17 mouse cellular contexts compared by ENCODE assay signal in the genomic region with DNA sequence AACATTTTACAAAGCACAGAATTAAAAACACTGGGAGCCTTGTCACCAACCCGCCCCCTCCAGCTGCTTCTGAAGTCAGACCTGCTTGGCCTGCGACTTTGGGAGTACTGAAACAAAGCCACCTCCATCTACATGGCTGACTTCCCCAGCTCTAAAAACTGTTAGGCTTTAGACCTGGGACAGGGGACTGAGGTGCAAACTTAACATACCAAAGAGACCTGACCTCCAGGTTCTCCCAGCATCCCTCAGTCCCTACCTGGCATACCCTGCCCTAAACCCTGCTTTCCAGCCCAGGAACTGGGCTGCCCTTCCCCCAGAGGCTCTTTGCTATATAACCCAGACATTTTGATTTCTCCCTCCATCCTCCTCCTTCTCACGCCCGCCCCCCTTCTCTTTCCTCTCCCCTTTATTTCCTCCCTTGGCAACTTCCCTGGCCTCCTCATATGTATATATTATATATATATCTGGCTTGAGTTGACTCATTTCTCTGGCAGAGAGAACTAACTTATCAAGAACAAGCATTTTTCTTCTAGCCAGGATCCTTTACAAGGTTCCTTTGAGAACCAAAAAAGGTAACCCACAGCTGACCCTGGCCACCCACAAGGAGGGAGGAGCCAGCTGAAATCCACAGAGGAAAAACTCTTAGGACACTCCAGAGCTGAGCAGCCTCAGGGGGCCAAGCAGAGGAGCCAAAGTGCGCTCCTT. TPM values are rescaled to one million over a fixed set of nuclear protein-coding genes. Genes with fewer than 3 reads are reported as not detected.
DNase-seq lines count a peak whose midpoint lies in the region; ATAC-seq and TF ChIP-seq lines count a peak whose summit lies in the region.
"Had no signal": no experiment of that assay in that cellular context is flagged by ENCODE, and none has a peak within 500 bp of the region (broad histone marks: within the 10 kb centered on the region; RNA-seq: fewer than 3 reads in every experiment).

No protein-coding gene starts in this region.

- H3K9ac ChIP-seq in heart, postnatal 0 days (replicated peaks; ENCODE audit: low read depth, low read length) = no peak overlapping the region
- no peak overlapping the region for H3K9ac ChIP-seq in heart, adult 2 months (ENCODE audit: low read depth, low read length)
- no peak overlapping the region for H3K9ac ChIP-seq in lung, embryonic 16.5 days (ENCODE audit: low read length)
- H3K9ac ChIP-seq in embryonic facial prominence, embryonic 15.5 days = no peak overlapping the region
- H3K9ac ChIP-seq in stomach, embryonic 16.5 days (ENCODE audit: low read length) = peak overlapping the region; percentile 21; the same call in 1 of the 2 replicates
- H3K9ac ChIP-seq: embryonic facial prominence, embryonic 12.5 days; forebrain, embryonic 13.5 days; liver, embryonic 14.5 days; midbrain, embryonic 15.5 days had no signal

- no peaks in the 10 kb centered on the region for H3K9me3 ChIP-seq in heart, postnatal 0 days (replicated peaks; ENCODE audit: control insufficient read depth, low read length)
- H3K9me3 ChIP-seq in lung, embryonic 16.5 days (ENCODE audit: control insufficient read depth, low read length) = no peaks in the 10 kb centered on the region
- H3K9me3 ChIP-seq in embryonic facial prominence, embryonic 15.5 days (replicated peaks) = no peaks in the 10 kb centered on the region
- H3K9me3 ChIP-seq in stomach, embryonic 16.5 days (replicated peaks; ENCODE audit: control insufficient read depth, low read length) = no peaks in the 10 kb centered on the region
- H3K9me3 ChIP-seq: embryonic facial prominence, embryonic 12.5 days; forebrain, embryonic 13.5 days; midbrain, embryonic 15.5 days had no signal

- TF ChIP-seq POLR2A in heart, adult 2 months (IDR thresholded peaks at IDR 0.05; ENCODE audit: insufficient read depth, low read depth, low read length) = no peak

- WGBS in heart, postnatal 0 days = 59% methylated on average over 5 of the region's 5 CpGs
- 71% methylated on average over 5 of the region's 5 CpGs for WGBS in heart, adult 2 months
- WGBS in lung, embryonic 16.5 days = 14% methylated on average over 5 of the region's 5 CpGs
- 44% methylated on average over 5 of the region's 5 CpGs for WGBS in embryonic facial prominence, embryonic 15.5 days
- WGBS in stomach, embryonic 16.5 days = 39% methylated on average over 5 of the region's 5 CpGs

- no peak for TF ChIP-seq CTCF in heart, postnatal 0 days (IDR thresholded peaks at IDR 0.05; ENCODE audit: low read depth)
- no peak for TF ChIP-seq CTCF in heart, adult 2 months (IDR thresholded peaks at IDR 0.05)

- no peaks in the 10 kb centered on the region for H3K36me3 ChIP-seq in heart, postnatal 0 days (replicated peaks; ENCODE audit: control insufficient read depth, insufficient read depth, low read length)
- no peaks in the 10 kb centered on the region for H3K36me3 ChIP-seq in heart, adult 2 months (ENCODE audit: control insufficient read depth, insufficient read depth, low read length)
- no peaks in the 10 kb centered on the region for H3K36me3 ChIP-seq in lung, embryonic 16.5 days (ENCODE audit: control insufficient read depth, insufficient read depth, low read length)
- H3K36me3 ChIP-seq in embryonic facial prominence, embryonic 15.5 days = no peaks in the 10 kb centered on the region
- no peaks in the 10 kb centered on the region for H3K36me3 ChIP-seq in stomach, embryonic 16.5 days (ENCODE audit: control insufficient read depth, insufficient read depth, low read length)
- H3K36me3 ChIP-seq: embryonic facial prominence, embryonic 12.5 days; midbrain, embryonic 15.5 days had no signal

- no peak overlapping the region for H3K4me3 ChIP-seq in heart, postnatal 0 days (ENCODE audit: low read depth, low read length)
- H3K4me3 ChIP-seq in heart, adult 2 months = no peak overlapping the region
- H3K4me3 ChIP-seq in lung, embryonic 16.5 days (ENCODE audit: low read length) = no peak overlapping the region
- no peak overlapping the region for H3K4me3 ChIP-seq in embryonic facial prominence, embryonic 15.5 days (replicated peaks)
- no peak overlapping the region for H3K4me3 ChIP-seq in stomach, embryonic 16.5 days (replicated peaks; ENCODE audit: low read length)
- H3K4me3 ChIP-seq: embryonic facial prominence, embryonic 12.5 days; forebrain, embryonic 13.5 days; gastrocnemius, adult 2 months; midbrain, embryonic 15.5 days had no signal

- no peaks in the 10 kb centered on the region for H3K27me3 ChIP-seq in heart, postnatal 0 days (ENCODE audit: control insufficient read depth, insufficient read depth, low read length)
- H3K27me3 ChIP-seq in heart, adult 2 months (ENCODE audit: control insufficient read depth, insufficient read depth, low read length) = no peaks in the 10 kb centered on the region
- H3K27me3 ChIP-seq in lung, embryonic 16.5 days (ENCODE audit: control insufficient read depth, insufficient read depth, low read depth, low read length) = no peaks in the 10 kb centered on the region
- no peaks in the 10 kb centered on the region for H3K27me3 ChIP-seq in embryonic facial prominence, embryonic 15.5 days
- no peaks in the 10 kb centered on the region for H3K27me3 ChIP-seq in stomach, embryonic 16.5 days (ENCODE audit: control insufficient read depth, insufficient read depth, low read length)

- H3K4me2 ChIP-seq in heart, postnatal 0 days (ENCODE audit: low read depth, low read length) = no peak overlapping the region
- no peak overlapping the region for H3K4me2 ChIP-seq in lung, embryonic 16.5 days (ENCODE audit: low read depth, low read length)
- no peak overlapping the region for H3K4me2 ChIP-seq in embryonic facial prominence, embryonic 15.5 days (replicated peaks)
- H3K4me2 ChIP-seq in stomach, embryonic 16.5 days (ENCODE audit: low read depth, low read length) = peak overlapping the region; percentile 9; the same call in 1 of the 2 replicates
- H3K4me2 ChIP-seq: embryonic facial prominence, embryonic 12.5 days; forebrain, embryonic 13.5 days; midbrain, embryonic 15.5 days had no signal

- ATAC-seq in heart, postnatal 0 days (ENCODE audit: insufficient read depth, low read depth) = no peak
- ATAC-seq in lung, embryonic 16.5 days (ENCODE audit: low read depth) = peak; percentile 67
- ATAC-seq in embryonic facial prominence, embryonic 15.5 days (ENCODE audit: insufficient number of reproducible peaks, low FRiP score, low TSS enrichment, low read depth) = no peak
- peak; percentile 70 for ATAC-seq in stomach, embryonic 16.5 days (ENCODE audit: insufficient read depth, low FRiP score)
- ATAC-seq: forebrain, embryonic 13.5 days; hindbrain, postnatal 0 days; midbrain, embryonic 15.5 days had no signal

- DNase-seq in heart, postnatal 0 days (ENCODE audit: low spot score) = no peak
- DNase-seq in heart, adult 2 months = no peak
- DNase-seq in lung, postnatal 14 days = no peak
- no peak for DNase-seq in spleen, postnatal 10 days (ENCODE audit: low spot score in 2 of 2)
- no peak for DNase-seq in ovary, postnatal 36 days (ENCODE audit: low spot score)
- DNase-seq: adrenal gland, postnatal 36 days; cerebellum, postnatal 36 days; gastrocnemius, adult 2 months; heart, postnatal 10 days had no signal

- H3K4me1 ChIP-seq in heart, postnatal 0 days (ENCODE audit: control insufficient read depth, insufficient read depth) = peaks cover 3% of the 10 kb centered on the region; the same call in 1 of the 2 replicates
- peaks cover 1% of the 10 kb centered on the region for H3K4me1 ChIP-seq in heart, adult 2 months (ENCODE audit: control insufficient read depth, insufficient read depth, low read length)
- H3K4me1 ChIP-seq in lung, embryonic 16.5 days (replicated peaks; ENCODE audit: control insufficient read depth, insufficient read depth, low read length) = peaks cover 33% of the 10 kb centered on the region
- H3K4me1 ChIP-seq in embryonic facial prominence, embryonic 15.5 days = peaks cover 26% of the 10 kb centered on the region
- H3K4me1 ChIP-seq in stomach, embryonic 16.5 days (ENCODE audit: control insufficient read depth, insufficient read depth, low read length) = peaks cover 36% of the 10 kb centered on the region

- intact Hi-C loops in heart, adult 2 months (cut with DNase I) = no loop called here

- no peaks in the 10 kb centered on the region for H3K79me2 ChIP-seq in heart, adult 2 months (replicated peaks; ENCODE audit: control insufficient read depth, insufficient read depth, low read length)

- TF ChIP-seq EP300 in heart, postnatal 0 days (IDR thresholded peaks at IDR 0.05; ENCODE audit: low read depth) = no peak
- TF ChIP-seq EP300 in heart, adult 2 months (IDR thresholded peaks at IDR 0.05; ENCODE audit: insufficient read depth, low read depth, low read length) = no peak

- 0 out of 2 replicates have a peak overlapping the region, but pooled peaks have one; percentile 1 for H3K27ac ChIP-seq in heart, postnatal 0 days (ENCODE audit: low read depth)
- no peak overlapping the region for H3K27ac ChIP-seq in heart, adult 2 months
- peak overlapping the region; percentile 26 for H3K27ac ChIP-seq in lung, embryonic 16.5 days (ENCODE audit: low read length)
- 0 out of 2 replicates have a peak overlapping the region, but pooled peaks have one; percentile 39 for H3K27ac ChIP-seq in embryonic facial prominence, embryonic 15.5 days (replicated peaks)
- peak overlapping the region; percentile 89 for H3K27ac ChIP-seq in stomach, embryonic 16.5 days (ENCODE audit: low read length)
- H3K27ac ChIP-seq: embryonic facial prominence, embryonic 12.5 days; forebrain, embryonic 13.5 days; gastrocnemius, adult 2 months; hindbrain, postnatal 0 days; liver, embryonic 14.5 days; midbrain, embryonic 15.5 days had no signal

RNA-seq across cellular contexts. Expression of gene Srsf3, which starts 5.6 kb away (rescaled TPM):
- total RNA-seq in heart, postnatal 0 days (2014; rRNA removed; ENCODE audit: low replicate concordance) = 110 and 151 TPM in 2 replicates
- 202 and 238 TPM in 2 replicates for polyA plus RNA-seq in heart, postnatal 0 days (2015; fragmentation: Nextera tagmentation; extraction: Ambion mirVana)
- total RNA-seq in heart, adult 2 months (2021) = 10 to 100 TPM; 64.5 to 84.9 TPM
- polyA plus RNA-seq in heart, adult 2 months (2012; rRNA removed) = 84.5 and 104 TPM in 2 replicates
- 563 and 593 TPM in 2 replicates for polyA plus RNA-seq in lung, embryonic 16.5 days (2015; fragmentation: Nextera tagmentation; extraction: Ambion mirVana)
- polyA plus RNA-seq in embryonic facial prominence, embryonic 15.5 days (2015; fragmentation: Nextera tagmentation; extraction: Ambion mirVana) = 485 and 487 TPM in 2 replicates
- 456 and 477 TPM in 2 replicates for polyA plus RNA-seq in stomach, embryonic 16.5 days (2015; fragmentation: Nextera tagmentation; extraction: Ambion mirVana)

RNA-seq across cellular contexts. Expression of gene Stk38, which starts 19.0 kb away (rescaled TPM):
- total RNA-seq in heart, postnatal 0 days (2014; rRNA removed; ENCODE audit: low replicate concordance) = 49.8 and 50.1 TPM in 2 replicates
- polyA plus RNA-seq in heart, postnatal 0 days (2015; fragmentation: Nextera tagmentation; extraction: Ambion mirVana) = 53.7 and 57.3 TPM in 2 replicates
- total RNA-seq in heart, adult 2 months (2021) = 10 to 100 TPM; 29.5 to 32.5 TPM
- polyA plus RNA-seq in heart, adult 2 months (2012; rRNA removed) = 41.6 and 50.5 TPM in 2 replicates
- polyA plus RNA-seq in lung, embryonic 16.5 days (2015; fragmentation: Nextera tagmentation; extraction: Ambion mirVana) = 103 and 113 TPM in 2 replicates
- 111 and 122 TPM in 2 replicates for polyA plus RNA-seq in embryonic facial prominence, embryonic 15.5 days (2015; fragmentation: Nextera tagmentation; extraction: Ambion mirVana)
- polyA plus RNA-seq in stomach, embryonic 16.5 days (2015; fragmentation: Nextera tagmentation; extraction: Ambion mirVana) = 118 and 120 TPM in 2 replicates

Comparison
In these comparisons a context has a peak if more than half of its experiments do, and no peak if none do; other contexts are left out.
1. ATAC-seq: peak in lung, embryonic 16.5 days (single experiment) and stomach, embryonic 16.5 days (single experiment); none in heart, postnatal 0 days (single experiment) and embryonic facial prominence, embryonic 15.5 days (single experiment).